Mouse (Mus musculus) E14TG2a.4 (cell line): ENCODE data around the gene Frg2f1.

ENCODE experiments used
- CTCF ChIP-seq: conservative IDR thresholded peaks from 2 replicates; pipeline ENCODE4 v1.5.1; 2014; ENCODE audit warnings: low read length
- POU5F1 ChIP-seq: IDR thresholded peaks from 2 replicates; pipeline ENCODE4 v1.6.1; 2014; ENCODE audit warnings: low read length, borderline replicate concordance

DNA sequence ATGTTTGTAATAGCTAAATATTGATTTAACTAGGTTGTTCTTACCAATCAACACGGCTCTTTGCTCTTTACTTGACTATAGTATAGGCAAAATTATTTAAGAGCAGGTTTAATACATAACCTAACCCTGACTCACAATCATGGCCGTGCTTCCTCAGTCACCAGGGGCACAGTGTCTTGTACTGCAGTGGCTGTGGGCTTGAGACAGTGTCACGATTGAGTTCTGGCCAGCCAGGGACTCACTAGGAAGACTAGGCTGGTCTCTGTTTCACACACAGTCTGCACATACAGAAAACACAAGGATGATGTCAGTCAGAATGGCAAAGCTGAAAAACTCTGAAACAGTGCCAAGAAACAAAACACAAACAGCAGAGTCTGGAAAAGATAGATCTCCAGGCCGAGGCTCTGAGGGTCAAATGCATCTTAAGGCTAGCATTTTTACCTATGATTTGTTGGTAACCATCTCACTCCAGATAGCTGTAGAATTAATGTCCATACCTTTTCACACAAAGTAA is 27.1 kb upstream of the Frg2f1 start:
- no peak for TF ChIP-seq CTCF
- no peak for TF ChIP-seq POU5F1
